Mouse (Mus musculus): ENCODE data around the gene Wdr77. TPM values are rescaled to one million over a fixed set of nuclear protein-coding genes. Genes with fewer than 3 reads are reported as not detected.

Wdr77 gene
- polyA plus RNA-seq, 1 experiment from 2014 or later = 168 TPM

DNA sequence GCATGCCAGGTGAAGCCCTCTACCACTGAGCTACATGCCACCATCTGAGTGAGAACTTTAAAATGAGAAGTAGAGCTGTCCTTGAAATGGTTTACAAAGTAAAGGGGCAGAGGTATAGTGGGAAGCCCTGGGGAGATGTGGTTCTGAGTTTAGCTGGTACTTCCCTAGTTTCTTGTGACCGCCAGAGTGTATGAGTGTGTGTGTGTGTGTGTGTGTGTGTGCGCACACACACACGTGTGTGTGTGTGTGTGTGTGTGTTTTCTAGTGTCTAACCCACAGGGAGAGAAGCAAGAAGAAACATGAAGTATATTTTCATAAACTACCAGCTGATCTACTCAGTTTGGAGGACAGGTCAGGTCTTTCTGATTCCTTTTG lies 31.0 kb upstream of the Wdr77 start:
- DNase-seq (ENCODE audit: low spot score) = no peak
- H3K27ac ChIP-seq = no peak overlapping the region
- WGBS = 90% methylated on average over 3 of the region's 3 CpGs
- no peaks in the 10 kb centered on the region for H3K27me3 ChIP-seq (ENCODE audit: low read depth, poor library complexity, severe bottlenecking)
- no peaks in the 10 kb centered on the region for H3K4me1 ChIP-seq
- no peaks in the 10 kb centered on the region for H3K36me3 ChIP-seq
- H3K9me3 ChIP-seq (replicated peaks) = no peaks in the 10 kb centered on the region
- no peak overlapping the region for H3K4me3 ChIP-seq

DNA sequence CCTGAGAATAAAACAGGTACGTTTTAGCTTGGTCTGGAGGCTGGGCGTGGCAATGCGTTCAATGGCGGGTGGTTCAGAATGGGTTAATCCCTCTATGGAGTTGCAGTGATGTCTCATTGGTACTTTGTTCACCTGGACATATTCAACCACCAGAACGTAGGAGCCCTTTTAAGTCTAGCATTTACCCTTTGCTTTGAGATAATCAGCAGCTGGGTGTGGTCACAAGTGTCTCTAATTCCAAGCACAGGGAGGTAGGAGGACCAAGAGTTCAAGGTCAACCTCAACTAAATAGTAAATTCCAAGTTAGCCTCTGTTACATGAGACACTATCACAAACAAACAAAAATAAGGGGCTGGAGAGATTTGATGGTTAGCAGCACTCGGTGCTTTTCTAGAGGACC lies 30.4 kb upstream of the Wdr77 start:
- no peaks in the 10 kb centered on the region for H3K4me1 ChIP-seq
- H3K4me3 ChIP-seq = no peak overlapping the region
- H3K27me3 ChIP-seq (ENCODE audit: low read depth, poor library complexity, severe bottlenecking) = no peaks in the 10 kb centered on the region
- no peak for DNase-seq (ENCODE audit: low spot score)
- no peaks in the 10 kb centered on the region for H3K36me3 ChIP-seq
- no peak overlapping the region for H3K27ac ChIP-seq
- H3K9me3 ChIP-seq (replicated peaks) = no peaks in the 10 kb centered on the region
- WGBS = 89% methylated on average over 6 of the region's 6 CpGs

DNA sequence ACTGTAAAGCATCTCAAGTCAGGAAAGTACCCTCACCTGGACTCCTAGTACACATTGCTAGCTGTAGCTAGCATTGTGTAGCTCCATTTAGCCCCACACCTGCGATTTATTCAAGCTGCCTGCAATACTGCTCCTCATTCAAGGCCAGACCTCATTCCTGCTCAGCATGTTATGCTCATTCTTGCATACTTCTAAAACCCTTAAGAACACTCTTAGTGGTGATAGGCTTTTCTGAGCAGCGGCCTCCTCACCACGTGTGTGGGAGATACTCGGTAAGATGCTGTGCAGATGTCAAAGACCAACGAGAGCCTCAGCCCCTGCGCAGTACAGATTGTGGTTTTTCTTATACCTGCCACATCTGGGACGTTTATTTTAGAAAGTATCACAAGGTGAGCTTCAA lies 29.3 kb upstream of the Wdr77 start:
- Histone ChIP-seq H3K9me3 (replicated peaks) (no peaks in the 10 kb centered on the region), H3K27ac (no peak overlapping the region), H3K4me1 (no peaks in the 10 kb centered on the region), H3K27me3 (ENCODE audit: low read depth, poor library complexity, severe bottlenecking) (no peaks in the 10 kb centered on the region), H3K36me3 (no peaks in the 10 kb centered on the region), H3K4me3 (no peak overlapping the region)
- 90% methylated on average over 7 of the region's 7 CpGs for WGBS
- DNase-seq (ENCODE audit: low spot score) = no peak

DNA sequence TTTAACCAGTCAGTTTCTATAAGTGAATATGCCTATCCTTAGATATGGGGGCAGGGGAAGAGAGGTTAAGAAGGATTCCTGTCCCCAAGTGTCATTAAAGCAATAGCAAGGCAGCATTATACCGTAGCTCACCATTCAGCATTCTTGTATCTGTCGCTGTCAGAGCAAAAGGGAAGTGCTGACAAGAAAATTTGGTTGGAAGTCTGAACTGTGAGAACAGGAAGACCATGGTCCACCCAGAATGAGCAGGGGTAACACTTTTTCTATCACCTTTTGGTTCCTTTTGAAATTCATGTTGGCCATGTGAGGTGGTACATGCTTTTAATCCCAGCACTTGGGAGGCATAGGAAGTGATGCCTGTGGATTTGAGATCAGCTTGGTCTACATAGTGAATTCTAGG lies 28.1 kb upstream of the Wdr77 start:
- no peaks in the 10 kb centered on the region for H3K4me1 ChIP-seq
- DNase-seq (ENCODE audit: low spot score) = no peak
- WGBS = 91% methylated on average over 2 of the region's 2 CpGs

DNA sequence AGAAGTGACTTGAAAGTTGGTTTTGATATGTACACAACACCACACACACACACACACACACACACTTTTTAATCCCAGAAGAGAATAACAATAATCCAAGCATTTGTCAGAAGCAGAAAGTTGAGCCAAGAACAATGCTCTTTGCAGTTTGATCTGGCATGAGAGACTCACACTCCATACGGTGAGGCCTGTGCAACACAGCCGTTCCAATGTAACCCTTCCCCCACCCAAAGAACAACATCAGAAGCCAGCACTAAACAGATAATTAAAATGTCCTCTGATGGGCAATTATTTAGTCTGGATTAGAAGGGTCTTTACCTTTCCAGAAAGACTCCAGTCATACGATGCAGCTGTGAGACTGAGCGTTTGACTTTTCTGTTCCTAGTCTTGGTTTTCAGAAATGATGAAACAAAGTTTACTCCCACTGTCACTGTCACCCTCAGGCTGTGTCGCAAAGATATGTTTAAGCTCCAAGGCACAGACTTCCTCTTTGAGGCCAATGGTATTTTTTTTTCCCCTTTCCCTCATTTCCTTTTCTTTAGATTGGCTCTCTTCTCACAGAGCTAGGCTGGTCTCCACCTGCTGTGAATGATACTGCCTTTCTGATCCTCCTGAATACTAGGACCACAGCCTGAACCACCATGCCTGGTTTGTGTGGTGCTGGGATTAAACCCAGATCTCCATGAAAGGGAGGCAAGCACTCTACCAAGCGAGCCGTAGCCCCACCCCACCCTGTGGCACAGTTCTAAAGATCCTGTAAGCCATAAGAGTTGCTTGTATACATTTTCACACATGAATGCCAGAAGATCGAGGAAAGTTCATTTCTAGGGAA lies 26.7 kb upstream of the Wdr77 start, which contains the start of gene I830077J02Rik:
Gene I830077J02Rik (minus strand): TSS at position 425 of the 832 bp plus-strand sequence.
- DNase-seq (ENCODE audit: low spot score) = no peak
- no peak within 1 kb of the TSS for H3K27ac ChIP-seq
- no peaks in the 10 kb centered on the region for H3K9me3 ChIP-seq (replicated peaks)
- 84% methylated on average over 8 of the region's 8 CpGs for WGBS
- H3K36me3 ChIP-seq = peaks cover 9% of the 10 kb centered on the region
- no peaks in the 10 kb centered on the region for H3K27me3 ChIP-seq (ENCODE audit: low read depth, poor library complexity, severe bottlenecking)
- no peaks in the 10 kb centered on the region for H3K4me1 ChIP-seq
- H3K4me3 ChIP-seq = no peak within 1 kb of the TSS

More for the DNA sequence above, 28.1 kb upstream of the Wdr77 start:
- no peaks in the 10 kb centered on the region for H3K27me3 ChIP-seq (ENCODE audit: low read depth, poor library complexity, severe bottlenecking)
- no peaks in the 10 kb centered on the region for H3K36me3 ChIP-seq
- no peaks in the 10 kb centered on the region for H3K9me3 ChIP-seq (replicated peaks)
- no peak overlapping the region for H3K4me3 ChIP-seq
- no peak overlapping the region for H3K27ac ChIP-seq

DNA sequence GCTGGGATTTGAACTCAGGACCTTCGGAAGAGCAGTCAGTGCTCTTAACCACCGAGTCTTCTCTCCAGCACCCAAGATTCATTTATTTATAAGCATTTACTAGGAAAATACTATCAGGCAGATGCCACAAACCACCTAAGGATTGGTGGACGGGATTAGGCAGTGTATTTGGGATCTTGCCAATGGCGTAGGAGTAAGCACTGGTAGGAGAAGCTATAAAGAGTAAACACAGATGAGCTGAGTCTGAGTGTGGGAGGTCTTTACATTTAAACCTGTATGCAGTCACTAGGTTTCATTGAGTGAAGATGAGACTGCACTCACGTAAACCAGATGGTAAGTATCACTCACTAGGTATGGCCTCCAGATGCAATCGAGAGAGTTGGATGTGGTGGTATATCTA lies 25.2 kb upstream of the Wdr77 start:
- Histone ChIP-seq H3K36me3 (peaks cover 18% of the 10 kb centered on the region), H3K4me3 (no peak overlapping the region), H3K4me1 (no peaks in the 10 kb centered on the region), H3K27ac (no peak overlapping the region), H3K27me3 (ENCODE audit: low read depth, poor library complexity, severe bottlenecking) (no peaks in the 10 kb centered on the region), H3K9me3 (replicated peaks) (no peaks in the 10 kb centered on the region)
- DNase-seq (ENCODE audit: low spot score) = no peak
- 94% methylated on average over 6 of the region's 6 CpGs for whole genome bisulfite sequencing

DNA sequence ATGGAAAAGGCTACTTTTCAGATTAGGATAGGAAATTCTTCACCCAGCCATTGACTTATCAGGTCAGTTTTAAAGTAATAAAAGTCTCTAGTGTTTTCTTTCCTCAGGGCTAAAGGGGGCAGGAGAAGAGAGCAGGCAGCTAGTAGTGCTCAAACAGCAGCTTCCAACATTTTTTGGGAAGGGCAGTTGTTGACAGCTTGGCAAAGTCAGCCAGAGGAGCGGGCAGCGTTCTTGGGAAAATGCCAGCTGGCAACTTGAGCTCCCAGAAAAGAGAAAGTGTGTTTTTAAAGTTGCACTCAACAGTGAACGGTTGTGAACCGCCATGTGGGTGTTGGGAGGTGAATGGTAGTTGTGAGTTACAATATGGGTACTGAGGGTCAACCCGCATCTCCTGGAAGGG lies 24.1 kb upstream of the Wdr77 start:
- 90% methylated on average over 5 of the region's 5 CpGs for WGBS
- no peaks in the 10 kb centered on the region for H3K4me1 ChIP-seq
- H3K9me3 ChIP-seq (replicated peaks) = no peaks in the 10 kb centered on the region
- peaks cover 26% of the 10 kb centered on the region for H3K36me3 ChIP-seq
- no peak overlapping the region for H3K27ac ChIP-seq
- no peak overlapping the region for H3K4me3 ChIP-seq
- DNase-seq (ENCODE audit: low spot score) = no peak
- no peaks in the 10 kb centered on the region for H3K27me3 ChIP-seq (ENCODE audit: low read depth, poor library complexity, severe bottlenecking)

DNA sequence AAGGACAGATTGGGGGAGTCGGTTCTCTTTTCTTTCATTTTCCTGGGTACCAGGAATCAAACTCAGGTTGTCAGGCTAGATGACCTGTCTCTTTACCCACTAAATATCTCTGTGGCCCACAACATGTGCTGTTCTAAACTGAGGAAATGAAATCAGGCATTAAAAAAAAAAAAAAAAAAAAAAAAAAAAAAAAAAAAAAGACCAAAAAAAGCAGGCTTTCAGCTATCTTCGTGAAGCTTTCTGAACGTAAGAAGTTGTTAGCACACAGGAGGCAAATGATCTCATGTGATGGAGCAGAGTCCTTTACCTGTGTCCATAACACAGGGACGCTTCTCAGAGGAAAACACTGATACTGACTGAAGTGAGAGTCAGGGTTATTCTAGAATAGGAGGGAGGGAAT lies 23.1 kb upstream of the Wdr77 start:
- no peak for DNase-seq (ENCODE audit: low spot score)
- no peaks in the 10 kb centered on the region for H3K9me3 ChIP-seq (replicated peaks)
- 95% methylated on average over 4 of the region's 4 CpGs for WGBS

DNA sequence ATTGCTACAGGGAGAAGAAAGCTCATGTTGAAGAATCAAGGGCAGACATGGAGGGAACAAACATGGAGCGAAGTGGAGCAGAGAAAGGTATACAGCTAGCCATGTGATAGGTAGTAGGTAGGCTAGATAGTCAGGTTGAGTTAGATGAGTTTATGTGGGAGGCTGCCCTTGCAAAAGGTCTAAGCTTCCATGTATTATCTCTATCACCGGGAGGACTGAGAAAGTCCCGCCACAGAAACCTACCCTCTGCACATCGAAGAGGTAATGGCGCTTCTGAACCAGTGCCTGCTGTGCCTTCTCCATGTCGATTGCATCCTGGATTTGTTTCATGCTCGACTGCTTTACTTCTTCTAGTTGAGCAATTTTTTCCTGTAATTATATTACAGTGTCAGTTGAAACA lies 7.8 kb upstream of the Wdr77 start:
- Histone ChIP-seq H3K4me1 (no peaks in the 10 kb centered on the region), H3K27ac (no peak overlapping the region), H3K27me3 (ENCODE audit: low read depth, poor library complexity, severe bottlenecking) (no peaks in the 10 kb centered on the region), H3K36me3 (peaks cover 100% of the 10 kb centered on the region), H3K9me3 (replicated peaks) (no peaks in the 10 kb centered on the region), H3K4me3 (no peak overlapping the region)
- no peak for DNase-seq (ENCODE audit: low spot score)
- 98% methylated on average over 7 of the region's 7 CpGs for WGBS

More for the DNA sequence above, 23.1 kb upstream of the Wdr77 start:
- Histone ChIP-seq H3K4me3 (no peak overlapping the region), H3K27ac (no peak overlapping the region), H3K36me3 (peaks cover 37% of the 10 kb centered on the region), H3K4me1 (no peaks in the 10 kb centered on the region), H3K27me3 (ENCODE audit: low read depth, poor library complexity, severe bottlenecking) (no peaks in the 10 kb centered on the region)

DNA sequence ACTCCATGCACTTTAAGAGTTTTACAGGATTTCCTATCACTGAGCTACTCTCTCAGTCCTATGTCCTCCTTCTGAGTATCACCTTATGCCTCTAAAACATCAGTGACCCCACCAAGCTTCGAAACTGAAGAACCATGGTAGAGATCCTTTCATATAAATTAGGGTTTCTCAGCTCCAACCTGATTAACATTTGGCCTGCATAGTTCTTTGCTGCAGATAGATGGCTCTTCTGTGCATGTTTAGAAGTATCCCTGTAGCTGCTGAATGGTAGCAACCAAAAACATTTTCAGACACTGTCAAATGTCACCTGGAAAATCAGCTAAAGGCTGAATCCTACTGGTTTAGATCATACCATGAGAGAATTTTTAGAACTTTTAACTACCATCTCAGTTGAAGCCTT lies 1.9 kb upstream of the Wdr77 start:
- WGBS = 96% methylated on average over 1 of the region's 1 CpGs
- no peak for DNase-seq (ENCODE audit: low spot score)
- no peak overlapping the region for H3K4me3 ChIP-seq
- no peak overlapping the region for H3K27ac ChIP-seq
- H3K27me3 ChIP-seq (ENCODE audit: low read depth, poor library complexity, severe bottlenecking) = no peaks in the 10 kb centered on the region
- H3K36me3 ChIP-seq = peaks cover 73% of the 10 kb centered on the region
- H3K9me3 ChIP-seq (replicated peaks) = no peaks in the 10 kb centered on the region
- peaks cover 16% of the 10 kb centered on the region for H3K4me1 ChIP-seq

DNA sequence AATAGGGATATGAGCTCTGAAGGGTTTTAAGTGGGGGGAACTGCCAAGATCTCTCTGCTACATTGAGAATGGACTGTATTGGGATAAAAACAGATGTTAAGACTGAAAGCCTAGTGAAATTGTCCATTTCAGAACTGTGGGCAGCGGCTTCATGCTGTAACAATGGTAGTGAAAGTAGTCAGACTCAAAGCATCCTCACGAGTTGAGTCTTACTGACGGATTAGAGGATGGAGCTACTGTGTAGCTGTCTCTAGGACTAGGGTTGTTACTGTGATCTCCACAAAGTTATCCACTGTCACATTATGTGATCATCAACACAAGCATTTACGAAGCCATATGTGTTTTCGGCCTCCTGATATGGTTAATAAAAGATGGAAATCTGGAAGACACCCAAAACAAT lies 965 bp upstream of the Wdr77 start:
- peaks cover 16% of the 10 kb centered on the region for H3K4me1 ChIP-seq
- H3K9me3 ChIP-seq (replicated peaks) = no peaks in the 10 kb centered on the region
- no peaks in the 10 kb centered on the region for H3K27me3 ChIP-seq (ENCODE audit: low read depth, poor library complexity, severe bottlenecking)
- H3K27ac ChIP-seq = peak overlapping the region; percentile 94
- 58% methylated on average over 5 of the region's 5 CpGs for WGBS
- H3K36me3 ChIP-seq = peaks cover 73% of the 10 kb centered on the region
- no peak for DNase-seq (ENCODE audit: low spot score)
- H3K4me3 ChIP-seq = peak overlapping the region; percentile 94

DNA sequence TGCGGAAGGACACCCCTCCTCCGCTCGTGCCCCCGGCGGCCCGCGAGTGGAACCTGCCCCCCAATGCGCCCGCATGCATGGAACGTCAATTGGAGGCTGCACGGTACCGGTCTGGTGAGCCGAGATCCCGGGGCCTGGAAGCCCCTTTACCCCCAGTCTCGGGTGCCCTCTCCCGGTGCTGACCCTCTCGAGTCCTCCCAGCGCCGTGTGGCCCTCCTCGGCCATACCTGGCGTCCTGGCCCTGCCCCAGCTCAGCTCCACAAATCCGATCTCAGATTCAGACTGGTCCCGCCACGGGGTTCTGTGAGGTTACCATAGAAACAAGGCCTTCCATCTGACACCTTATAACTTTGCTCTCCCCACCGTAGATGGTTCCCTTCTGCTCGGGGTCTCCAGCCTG lies 416 bp downstream of the Wdr77 start:
- peak overlapping the region; percentile 94 for H3K27ac ChIP-seq

DNA sequence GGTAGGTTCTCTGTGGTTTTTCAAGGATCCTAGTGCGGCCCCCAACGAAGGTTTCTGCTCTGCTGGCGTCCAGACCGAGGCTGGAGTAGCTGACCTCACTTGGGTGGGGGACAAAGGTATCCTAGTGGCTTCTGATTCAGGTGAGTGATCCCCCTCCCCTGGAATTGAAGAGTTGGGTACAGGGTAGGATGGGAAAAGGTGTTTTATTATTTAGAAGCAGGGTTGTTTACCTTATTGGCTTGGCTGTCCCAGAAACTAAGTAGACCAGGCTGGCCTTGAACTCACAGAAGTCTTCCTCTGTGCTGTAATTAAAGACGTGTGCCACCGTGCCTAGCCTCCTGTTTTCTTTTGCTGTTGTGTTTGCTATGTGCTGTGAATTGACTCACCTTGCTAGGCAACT lies 830 bp downstream of the Wdr77 start, which contains the start of gene Atp5f1:
Gene Atp5f1 (minus strand): TSS at position 101 of the 400 bp plus-strand sequence.
- Histone ChIP-seq H3K4me1 (peaks cover 16% of the 10 kb centered on the region), H3K36me3 (peaks cover 73% of the 10 kb centered on the region), H3K4me3 (peak within 1 kb of the TSS; percentile 94), H3K27me3 (ENCODE audit: low read depth, poor library complexity, severe bottlenecking) (no peaks in the 10 kb centered on the region), H3K9me3 (replicated peaks) (no peaks in the 10 kb centered on the region), H3K27ac (peak within 1 kb of the TSS; percentile 94)
- DNase-seq (ENCODE audit: low spot score) = no peak
- WGBS = 6% methylated on average over 6 of the region's 6 CpGs

More for the DNA sequence above, 416 bp downstream of the Wdr77 start:
- H3K4me3 ChIP-seq = peak overlapping the region; percentile 94
- H3K4me1 ChIP-seq = peaks cover 16% of the 10 kb centered on the region
- H3K36me3 ChIP-seq = peaks cover 73% of the 10 kb centered on the region
- DNase-seq (ENCODE audit: low spot score) = no peak
- H3K27me3 ChIP-seq (ENCODE audit: low read depth, poor library complexity, severe bottlenecking) = no peaks in the 10 kb centered on the region
- 1% methylated on average over 26 of the region's 26 CpGs for WGBS
- no peaks in the 10 kb centered on the region for H3K9me3 ChIP-seq (replicated peaks)
